Mouse (Mus musculus) embryonic facial prominence, embryonic 15.5 days (tissue): ENCODE results near the gene Cry1. TPM values are rescaled to one million over a fixed set of nuclear protein-coding genes. Genes with fewer than 3 reads are reported as not detected.

Source experiments
- ATAC-seq: fragments of 200-750 bp; cut with Nextera tagmentation; 2 replicates; pipeline ENCODE4 v1.8.0; 2017; ENCODE audit warnings: low read depth, moderate TSS enrichment; ENCODE audit not compliant: insufficient number of reproducible peaks, low FRiP score, low TSS enrichment
- H3K27ac ChIP-seq: fragments of 300-500 bp; sonication (generic); replicated peaks from 2 replicates; pipeline ENCODE4 v1.5.1; 2015; ENCODE audit warnings: mild to moderate bottlenecking, inconsistent platforms
- H3K27me3 ChIP-seq: fragments of 300-500 bp; sonication (generic); 2 replicates; pipeline ENCODE4 v1.6.1; 2015; ENCODE audit warnings: inconsistent platforms
- H3K36me3 ChIP-seq: fragments of 300-500 bp; sonication (generic); 2 replicates; pipeline ENCODE4 v1.6.1; 2015; ENCODE audit warnings: mild to moderate bottlenecking, inconsistent platforms
- H3K4me1 ChIP-seq: fragments of 300-500 bp; sonication (generic); 2 replicates; pipeline ENCODE4 v1.6.1; 2015; ENCODE audit warnings: inconsistent platforms
- H3K4me2 ChIP-seq: fragments of 300-500 bp; sonication (generic); replicated peaks from 2 replicates; pipeline ENCODE4 v1.6.1; 2015; ENCODE audit warnings: mild to moderate bottlenecking, inconsistent platforms
- H3K4me3 ChIP-seq: fragments of 300-500 bp; sonication (generic); replicated peaks from 2 replicates; pipeline ENCODE4 v1.5.1; 2015; ENCODE audit warnings: mild to moderate bottlenecking, inconsistent platforms
- H3K9ac ChIP-seq: fragments of 300-500 bp; sonication (generic); 2 replicates; pipeline ENCODE4 v1.6.1; 2015; ENCODE audit warnings: inconsistent platforms
- H3K9me3 ChIP-seq: fragments of 300-500 bp; sonication (generic); replicated peaks from 2 replicates; pipeline ENCODE4 v1.6.1; 2016; ENCODE audit warnings: inconsistent platforms
- WGBS: fragments of 180-500 bp; shearing (Covaris S2); methylation state at CpG from one replicate; pipeline ENCODE4 v1.1.7; 2015; 5-methylcytosine and 5-hydroxymethylcytosine counted together
- polyA plus RNA-seq: library from polyadenylated mRNA; unstranded; fragments of >200 nt; fragmentation: Nextera tagmentation; extraction: Ambion mirVana; gene quantifications from 2 replicates; pipeline ENCODE4 v1.2.1, GENCODE M21; 2015

Gene Cry1
- polyA plus RNA-seq, 1 experiment from 2014 or later: 37.7 TPM

DNA sequence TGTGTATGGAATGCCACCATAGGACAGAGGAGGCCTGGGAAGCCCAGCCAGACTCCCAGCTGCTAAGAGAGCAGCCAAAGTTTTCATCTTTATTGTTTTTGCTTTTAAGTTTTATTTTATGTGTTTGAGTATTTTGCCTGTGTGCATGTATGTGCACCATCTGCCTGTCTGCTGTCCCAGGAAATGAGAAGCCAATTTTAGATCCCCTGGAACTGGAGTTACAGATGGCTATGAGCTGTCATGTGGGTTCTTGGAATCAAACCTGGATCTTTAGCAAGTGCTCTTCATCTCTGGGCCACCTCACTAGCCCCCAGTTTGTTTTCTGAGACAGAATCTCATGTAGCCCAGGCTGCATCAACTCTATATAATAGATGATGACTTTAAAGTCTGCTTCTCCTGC is 5.8 kb upstream of the Cry1 start:
- H3K9me3 ChIP-seq: no peaks in the 10 kb centered on the region
- no peak for ATAC-seq

DNA sequence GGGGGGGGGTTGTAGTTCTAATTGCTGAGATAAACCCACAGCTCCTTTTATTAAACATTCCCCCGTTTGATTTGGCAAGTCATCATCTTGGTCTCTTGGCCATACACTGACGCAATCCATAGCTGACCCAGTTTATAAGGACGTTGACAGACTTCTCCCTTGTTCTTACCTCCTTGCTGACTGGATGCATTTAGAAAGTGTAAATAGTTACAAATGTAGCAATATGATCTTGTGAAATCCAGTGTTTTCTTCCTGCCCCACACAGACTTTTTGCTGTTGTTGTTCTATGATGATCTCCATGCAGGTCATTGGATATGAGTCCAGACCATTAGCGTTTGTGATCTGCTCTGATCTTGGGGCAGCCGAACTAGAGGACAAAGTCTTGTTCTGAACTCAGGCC is 5.1 kb upstream of the Cry1 start:
- Histone ChIP-seq H3K27me3 (no peaks in the 10 kb centered on the region; the same call in 1 of the 2 replicates), H3K9me3 (no peaks in the 10 kb centered on the region), H3K4me3 (no peak overlapping the region), H3K27ac (no peak overlapping the region), H3K4me2 (no peak overlapping the region), H3K36me3 (no peaks in the 10 kb centered on the region), H3K4me1 (peaks cover 4% of the 10 kb centered on the region), H3K9ac (no peak overlapping the region)
- WGBS: 78% methylated on average over 5 of the region's 5 CpGs
- ATAC-seq: no peak

More for the DNA sequence above, 5.8 kb upstream of the Cry1 start:
- Histone ChIP-seq H3K36me3 (no peaks in the 10 kb centered on the region), H3K9ac (no peak overlapping the region), H3K4me3 (no peak overlapping the region), H3K4me1 (peaks cover 4% of the 10 kb centered on the region), H3K27ac (no peak overlapping the region), H3K4me2 (no peak overlapping the region), H3K27me3 (no peaks in the 10 kb centered on the region; the same call in 1 of the 2 replicates)

DNA sequence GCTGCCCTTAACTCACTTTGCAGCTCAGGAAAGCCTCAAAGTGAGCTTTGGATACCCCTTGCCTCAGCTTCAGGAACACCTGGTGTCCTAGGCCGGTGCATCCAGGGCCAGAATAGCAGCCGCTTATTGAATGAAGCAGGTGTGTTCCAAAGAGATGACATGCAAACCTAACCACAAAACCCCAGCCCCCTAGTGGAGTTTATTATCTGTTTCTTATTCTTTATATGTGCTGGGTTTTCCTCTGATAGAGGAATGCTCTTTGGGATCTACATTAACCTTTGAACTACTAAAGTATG is 1.6 kb upstream of the Cry1 start:
- H3K36me3 ChIP-seq: no peaks in the 10 kb centered on the region
- no peak for ATAC-seq
- no peaks in the 10 kb centered on the region for H3K27me3 ChIP-seq
- H3K27ac ChIP-seq: no peak overlapping the region
- peaks cover 13% of the 10 kb centered on the region for H3K4me1 ChIP-seq
- no peak overlapping the region for H3K4me2 ChIP-seq
- 81% methylated on average over 2 of the region's 2 CpGs for WGBS
- H3K9ac ChIP-seq: no peak overlapping the region
- no peaks in the 10 kb centered on the region for H3K9me3 ChIP-seq
- no peak overlapping the region for H3K4me3 ChIP-seq

DNA sequence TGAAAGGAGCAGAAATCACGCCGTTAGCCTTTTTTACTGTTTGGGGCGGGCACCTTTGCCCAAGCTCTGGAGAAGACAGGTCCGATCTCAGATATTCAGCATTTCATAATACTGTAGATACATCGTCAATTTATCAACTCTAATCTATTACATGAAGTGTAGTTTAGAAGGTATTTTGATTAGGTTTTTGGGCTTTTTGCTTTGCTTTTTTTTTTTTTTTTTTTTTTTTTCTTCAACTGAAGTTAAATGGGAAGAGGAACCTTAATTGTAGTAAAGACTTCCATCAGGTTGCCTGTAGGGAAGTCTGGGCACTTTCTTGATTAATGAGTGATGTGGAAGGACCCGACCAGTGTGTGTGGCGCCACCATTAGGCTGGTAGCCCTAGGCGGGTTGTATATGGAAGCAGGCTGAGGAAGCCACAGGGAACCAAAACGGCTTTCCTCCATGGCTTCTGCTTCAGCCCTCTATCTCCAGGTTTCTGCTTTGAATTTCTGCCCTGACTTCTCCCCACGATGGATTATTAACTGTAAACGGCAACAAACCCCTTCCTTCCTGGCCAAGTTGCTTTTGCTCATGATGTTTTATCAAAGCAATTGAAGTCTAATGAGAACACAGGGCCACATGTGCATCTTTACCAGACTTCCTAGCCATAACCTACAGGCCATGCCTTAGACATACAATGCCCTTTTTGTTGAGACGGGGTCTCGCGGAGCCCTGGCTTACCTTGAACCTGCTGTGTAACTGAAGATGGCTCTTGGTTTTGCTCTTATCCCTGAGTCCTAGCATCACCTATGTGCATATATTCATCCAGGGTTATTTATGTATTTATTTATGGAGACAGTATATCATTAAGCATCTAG is 1.0 kb upstream of the Cry1 start:
- Histone ChIP-seq H3K27me3 (no peaks in the 10 kb centered on the region), H3K36me3 (no peaks in the 10 kb centered on the region), H3K4me1 (peaks cover 13% of the 10 kb centered on the region), H3K27ac (peak overlapping the region; percentile 96), H3K4me3 (peak overlapping the region; percentile 92), H3K9ac (peak overlapping the region; percentile 84), H3K4me2 (peak overlapping the region; percentile 94), H3K9me3 (no peaks in the 10 kb centered on the region)
- ATAC-seq: no peak
- 23% methylated on average over 14 of the region's 14 CpGs for WGBS

DNA sequence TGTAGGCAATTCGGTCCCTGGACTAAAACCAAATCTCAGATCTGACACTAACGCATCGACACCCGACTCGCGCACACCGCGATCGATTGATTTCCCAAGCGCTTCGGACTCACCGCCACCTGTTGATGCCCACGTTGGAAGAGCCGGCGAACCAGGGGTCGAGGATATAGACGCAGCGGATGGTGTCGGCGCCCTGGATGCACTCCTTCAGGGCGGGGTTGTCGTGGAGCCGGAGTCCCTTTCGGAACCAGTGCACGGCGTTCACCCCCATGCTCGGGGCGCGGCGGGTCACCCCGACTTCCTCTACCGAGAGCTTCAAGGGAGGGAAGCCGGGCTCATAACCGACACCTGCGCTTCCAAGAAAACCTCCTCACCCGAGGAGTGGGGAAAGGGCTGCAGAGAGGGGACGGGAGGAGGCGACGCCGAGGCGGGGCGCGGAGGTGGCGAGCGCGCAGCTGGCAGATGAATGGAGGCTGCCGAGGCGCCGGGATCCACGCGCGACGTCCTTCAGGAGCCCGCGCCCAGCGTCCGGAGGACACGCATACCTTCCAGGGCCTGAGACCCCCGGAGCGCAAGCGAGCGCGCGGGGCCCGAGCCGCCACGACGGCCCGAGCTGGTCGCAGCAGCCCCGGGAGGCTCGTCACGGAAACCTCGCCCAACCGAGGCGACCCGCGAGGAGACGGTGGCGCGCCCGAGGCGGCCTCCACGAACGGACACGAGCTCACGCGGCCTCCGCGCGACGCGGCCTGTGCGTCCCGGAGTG is 482 bp downstream of the Cry1 start:
- H3K36me3 ChIP-seq: no peaks in the 10 kb centered on the region
- peak overlapping the region; percentile 96 for H3K27ac ChIP-seq
- under 1% methylated on average over 95 of the region's 95 CpGs for WGBS
- peak overlapping the region; percentile 92 for H3K4me3 ChIP-seq
- H3K4me1 ChIP-seq: peaks cover 13% of the 10 kb centered on the region
- no peaks in the 10 kb centered on the region for H3K27me3 ChIP-seq
- peak overlapping the region; percentile 94 for H3K4me2 ChIP-seq
- ATAC-seq: peak; percentile 45
- no peaks in the 10 kb centered on the region for H3K9me3 ChIP-seq
- H3K9ac ChIP-seq: peak overlapping the region; percentile 84

DNA sequence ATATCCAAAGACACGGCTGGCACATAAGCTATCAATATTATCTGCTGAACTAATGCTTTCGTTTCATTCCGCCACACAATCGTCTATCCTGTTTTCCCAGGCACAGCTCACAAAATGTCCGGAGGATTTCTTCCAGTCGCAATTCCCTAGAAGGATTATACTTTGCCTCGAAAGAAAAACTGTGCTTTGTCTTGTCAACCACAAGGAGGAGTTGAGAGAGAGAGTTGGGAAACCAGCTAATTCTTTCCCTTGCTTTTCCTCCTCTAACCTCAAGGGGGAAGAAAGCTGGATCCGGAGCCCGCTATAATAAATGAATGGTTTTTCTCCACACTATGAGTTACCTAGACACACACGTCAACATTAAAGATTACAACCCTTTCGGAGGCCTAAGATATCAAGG is 1.2 kb downstream of the Cry1 start:
- peak overlapping the region; percentile 29; the same call in 1 of the 2 replicates for H3K27ac ChIP-seq
- peak overlapping the region; percentile 84; the same call in 1 of the 2 replicates for H3K9ac ChIP-seq
- peaks cover 13% of the 10 kb centered on the region for H3K4me1 ChIP-seq
- H3K9me3 ChIP-seq: no peaks in the 10 kb centered on the region
- no peaks in the 10 kb centered on the region for H3K27me3 ChIP-seq
- H3K4me3 ChIP-seq: peak overlapping the region; percentile 92
- WGBS: under 1% methylated on average over 11 of the region's 11 CpGs
- peak overlapping the region; percentile 94 for H3K4me2 ChIP-seq
- no peaks in the 10 kb centered on the region for H3K36me3 ChIP-seq
- no peak for ATAC-seq

DNA sequence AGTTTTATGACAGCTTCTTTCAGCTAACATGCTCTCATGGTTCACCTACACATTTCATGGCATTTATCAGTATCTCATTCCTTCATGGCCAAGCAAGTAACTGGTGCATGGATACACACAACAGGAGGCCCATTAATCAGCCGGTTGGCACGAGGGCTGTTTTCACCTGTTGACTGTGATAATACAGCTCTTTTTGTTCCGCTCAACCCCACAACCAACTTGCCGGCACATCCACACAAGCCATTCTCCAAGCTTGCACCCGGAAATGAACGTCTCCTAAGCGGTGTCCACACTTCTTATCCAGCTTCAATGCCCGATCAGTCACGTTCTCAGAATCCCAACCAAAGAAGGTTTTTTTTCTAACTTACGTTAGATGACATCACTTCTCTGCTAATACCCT is 2.1 kb downstream of the Cry1 start:
- no peak overlapping the region for H3K9ac ChIP-seq
- no peak for ATAC-seq
- WGBS: 87% methylated on average over 10 of the region's 10 CpGs
- H3K4me1 ChIP-seq: peaks cover 13% of the 10 kb centered on the region
- no peak overlapping the region for H3K27ac ChIP-seq
- no peaks in the 10 kb centered on the region for H3K36me3 ChIP-seq
- no peaks in the 10 kb centered on the region for H3K9me3 ChIP-seq
- peak overlapping the region; percentile 94 for H3K4me2 ChIP-seq
- H3K27me3 ChIP-seq: no peaks in the 10 kb centered on the region
- H3K4me3 ChIP-seq: peak overlapping the region; percentile 92

DNA sequence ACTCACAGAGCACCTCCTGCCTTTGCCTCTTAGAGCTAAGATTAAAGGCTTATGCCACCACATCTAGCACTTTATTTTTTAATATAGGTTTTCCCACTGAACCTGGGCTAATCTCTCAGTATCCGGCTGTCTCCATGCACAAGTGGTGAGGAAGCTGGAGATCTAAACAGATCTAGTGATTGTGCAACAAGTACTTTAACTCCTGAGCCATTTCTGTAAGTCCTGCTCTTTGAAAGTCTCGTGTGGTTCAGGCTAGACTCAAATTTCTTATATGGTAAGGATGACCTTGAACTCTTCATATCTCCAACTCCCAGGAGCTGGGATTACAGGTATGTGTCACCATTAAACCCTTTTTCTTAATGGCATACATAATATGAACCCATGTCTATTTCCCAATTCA is 8.2 kb downstream of the Cry1 start:
- H3K9me3 ChIP-seq: no peaks in the 10 kb centered on the region
- H3K4me2 ChIP-seq: no peak overlapping the region
- H3K27ac ChIP-seq: no peak overlapping the region
- H3K27me3 ChIP-seq: no peaks in the 10 kb centered on the region
- no peaks in the 10 kb centered on the region for H3K4me1 ChIP-seq
- 59% methylated on average over 2 of the region's 2 CpGs for WGBS
- H3K36me3 ChIP-seq: no peaks in the 10 kb centered on the region
- H3K4me3 ChIP-seq: no peak overlapping the region
- ATAC-seq: no peak
- no peak overlapping the region for H3K9ac ChIP-seq

DNA sequence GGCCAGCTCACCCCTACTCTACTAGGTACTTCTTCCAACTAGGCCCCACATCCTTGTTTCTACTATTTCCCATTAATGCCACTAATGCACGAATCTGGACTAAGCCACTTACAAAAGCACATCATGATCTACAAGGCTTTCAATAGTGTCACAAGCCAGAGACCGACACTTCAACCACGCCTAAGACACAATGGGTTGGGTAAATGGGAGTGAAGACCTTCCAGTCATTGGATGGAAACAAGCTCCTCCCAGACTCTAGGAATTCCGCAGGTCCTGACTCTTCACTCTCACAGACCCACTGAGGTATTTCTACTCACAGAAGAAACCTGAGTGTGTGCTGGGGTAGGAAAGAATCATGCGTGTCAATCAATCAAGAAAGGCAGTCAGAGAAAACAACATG is 19.6 kb downstream of the Cry1 start:
- no peak overlapping the region for H3K27ac ChIP-seq
- H3K9me3 ChIP-seq: no peaks in the 10 kb centered on the region
- H3K9ac ChIP-seq: no peak overlapping the region
- H3K4me3 ChIP-seq: no peak overlapping the region
- no peaks in the 10 kb centered on the region for H3K27me3 ChIP-seq
- no peaks in the 10 kb centered on the region for H3K36me3 ChIP-seq
- 0 out of 2 replicates have a peak, but pooled peaks cover 4% of the 10 kb centered on the region for H3K4me1 ChIP-seq
- H3K4me2 ChIP-seq: no peak overlapping the region
- ATAC-seq: no peak
- 82% methylated on average over 5 of the region's 5 CpGs for WGBS

DNA sequence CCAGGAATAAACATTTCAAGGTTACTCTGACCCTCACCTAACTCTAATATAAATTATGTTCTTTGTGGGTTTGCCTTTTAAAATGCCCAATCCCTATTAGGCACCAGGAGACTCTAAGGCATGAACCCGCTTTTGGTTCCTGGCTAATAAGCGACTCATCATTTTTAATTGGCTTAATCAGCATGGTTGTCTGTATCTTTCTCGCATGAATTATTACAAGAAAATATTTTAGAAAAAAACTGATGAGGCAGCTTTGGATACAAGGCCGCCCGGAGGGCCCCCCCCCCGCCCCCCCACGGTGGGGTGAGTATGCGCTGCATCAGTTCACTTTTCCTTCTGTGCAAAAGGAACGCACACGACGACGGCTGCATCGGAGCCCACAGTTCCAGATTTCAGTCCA is 20.1 kb downstream of the Cry1 start:
- WGBS: 91% methylated on average over 13 of the region's 13 CpGs
- H3K9ac ChIP-seq: no peak overlapping the region
- no peak for ATAC-seq

DNA sequence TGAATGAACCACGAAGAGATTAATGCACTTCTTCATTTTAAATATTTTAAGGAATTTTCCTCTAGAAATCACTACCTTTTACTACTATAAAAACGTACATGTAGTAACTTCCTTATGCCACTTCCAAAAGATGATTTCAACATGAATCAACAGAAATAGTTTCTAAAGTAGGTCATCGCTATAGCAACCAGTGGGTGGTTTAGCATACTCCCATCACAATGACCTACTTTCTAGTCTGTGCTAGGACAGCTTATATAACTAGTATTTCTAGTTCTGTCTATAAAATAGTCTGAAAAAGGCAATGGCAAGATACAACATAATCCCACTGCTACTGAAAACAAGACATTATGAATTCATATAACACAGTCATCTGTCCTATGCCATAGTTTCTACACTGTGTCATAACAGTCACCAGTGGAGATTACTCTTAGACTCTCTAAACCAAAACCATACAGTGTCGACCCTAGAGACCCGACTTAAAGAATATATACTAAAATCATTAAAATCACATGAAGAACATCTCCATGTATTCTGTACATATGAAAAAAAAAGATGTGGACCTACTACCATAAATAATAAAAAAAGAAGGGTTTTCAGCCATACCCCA is 23.0 kb downstream of the Cry1 start:
- H3K9me3 ChIP-seq: no peaks in the 10 kb centered on the region
- H3K4me1 ChIP-seq: 0 out of 2 replicates have a peak, but pooled peaks cover 4% of the 10 kb centered on the region
- H3K36me3 ChIP-seq: no peaks in the 10 kb centered on the region
- no peak overlapping the region for H3K27ac ChIP-seq
- H3K4me3 ChIP-seq: no peak overlapping the region
- H3K4me2 ChIP-seq: no peak overlapping the region
- no peak overlapping the region for H3K9ac ChIP-seq
- 66% methylated on average over 5 of the region's 5 CpGs for WGBS
- H3K27me3 ChIP-seq: no peaks in the 10 kb centered on the region
- peak; percentile 47; the same call in 1 of the 2 replicates for ATAC-seq

More for the DNA sequence above, 20.1 kb downstream of the Cry1 start:
- H3K4me3 ChIP-seq: no peak overlapping the region
- H3K9me3 ChIP-seq: no peaks in the 10 kb centered on the region
- H3K36me3 ChIP-seq: no peaks in the 10 kb centered on the region
- no peak overlapping the region for H3K27ac ChIP-seq
- no peak overlapping the region for H3K4me2 ChIP-seq
- no peaks in the 10 kb centered on the region for H3K27me3 ChIP-seq
- H3K4me1 ChIP-seq: 0 out of 2 replicates have a peak, but pooled peaks cover 4% of the 10 kb centered on the region
